Comparison of ENCODE assay signal across 8 mouse cellular contexts in the genomic region with DNA sequence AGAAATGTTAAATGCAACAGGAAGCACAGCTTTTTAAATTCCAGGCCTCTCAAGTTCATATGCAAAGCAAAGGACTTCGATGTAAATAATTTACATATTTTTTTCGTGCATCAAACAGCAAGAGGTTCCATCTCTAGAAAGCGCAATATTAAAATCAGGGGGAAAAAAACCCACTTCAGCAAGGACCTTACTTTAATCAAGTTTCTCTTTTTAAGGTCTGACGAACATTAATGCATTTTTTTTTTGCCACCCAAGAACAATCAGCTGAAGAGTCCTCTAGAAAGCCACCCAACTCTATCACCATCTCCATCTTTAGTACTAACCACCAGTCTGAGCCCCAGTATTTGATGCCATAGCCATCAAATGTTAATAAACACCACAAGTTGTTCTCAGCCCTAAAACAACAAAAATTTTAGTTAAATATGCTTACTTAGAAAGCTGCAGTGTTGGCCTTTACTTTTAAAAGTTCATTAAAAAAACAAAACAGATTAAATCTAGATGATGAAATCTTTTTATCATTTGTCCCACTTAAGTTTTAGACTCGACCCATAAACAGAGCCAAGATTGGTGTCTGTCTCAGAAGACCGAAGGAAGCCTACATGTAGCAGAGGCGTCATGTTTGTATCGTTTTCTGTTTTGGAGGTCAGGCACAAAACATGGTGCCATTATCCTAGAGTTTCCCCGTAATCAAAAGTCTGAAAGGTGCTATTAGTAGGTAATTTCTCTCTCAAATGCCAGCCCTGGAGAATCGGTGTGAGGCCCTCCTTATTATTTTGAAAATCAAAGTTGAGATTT. TPM values are rescaled to one million over a fixed set of nuclear protein-coding genes. Genes with fewer than 3 reads are reported as not detected.
DNase-seq lines count a peak whose midpoint lies in the region; ATAC-seq and TF ChIP-seq lines count a peak whose summit lies in the region.

No protein-coding gene starts in this region.

- H3K79me2 ChIP-seq in macrophage (ENCODE audit: inconsistent target) = peaks cover 57% of the 10 kb centered on the region

- DNase-seq in heart, postnatal 25 days (ENCODE audit: low spot score) = no peak
- no peak for DNase-seq in ovary, adult 18-20 months (ENCODE audit: low spot score)
- no peak for DNase-seq in yolk sac, embryonic 10.5 days (ENCODE audit: low spot score)
- DNase-seq in ovary, postnatal 14 days (ENCODE audit: low spot score) = no peak

- no peak for TF ChIP-seq EP300 in ES-Bruce4 (IDR thresholded peaks at IDR 0.05; ENCODE audit: insufficient read depth, low read depth, low read length)

- H3K9ac ChIP-seq in heart, embryonic 16.5 days (ENCODE audit: low read length) = peak overlapping the region; percentile 100
- H3K9ac ChIP-seq in ES-Bruce4 (ENCODE audit: low read depth, poor library complexity, severe bottlenecking) = peak overlapping the region; percentile 97
- peak overlapping the region; percentile 91 for H3K9ac ChIP-seq in forebrain, embryonic 16.5 days (replicated peaks; ENCODE audit: low read depth, low read length)

- H3K9me3 ChIP-seq in heart, embryonic 16.5 days (replicated peaks; ENCODE audit: control insufficient read depth, low read length) = no peaks in the 10 kb centered on the region
- no peaks in the 10 kb centered on the region for H3K9me3 ChIP-seq in ES-Bruce4 (replicated peaks; ENCODE audit: control insufficient read depth, insufficient read depth, low read length, poor library complexity, severe bottlenecking)
- no peaks in the 10 kb centered on the region for H3K9me3 ChIP-seq in forebrain, embryonic 16.5 days (ENCODE audit: control insufficient read depth, low read length)

- TF ChIP-seq POLR2A in ES-Bruce4 (IDR thresholded peaks at IDR 0.05; ENCODE audit: insufficient read depth, low read length) = no peak

- intact Hi-C loops in heart, postnatal 25 days (cut with DNase I) = loop anchor here (5.0 kb wide), 2 partner anchors 83 to 268 kb away; a partner anchor contains a TSS

- no peaks in the 10 kb centered on the region for H3K27me3 ChIP-seq in heart, embryonic 16.5 days (ENCODE audit: control insufficient read depth, insufficient read depth, low read length)
- no peaks in the 10 kb centered on the region for H3K27me3 ChIP-seq in ES-Bruce4 (ENCODE audit: control insufficient read depth, insufficient read depth, low read length, poor library complexity, severe bottlenecking)
- no peaks in the 10 kb centered on the region for H3K27me3 ChIP-seq in forebrain, embryonic 16.5 days (replicated peaks; ENCODE audit: control insufficient read depth, insufficient read depth, low read length)

- peak overlapping the region; percentile 82 for H3K4me3 ChIP-seq in heart, embryonic 16.5 days (ENCODE audit: low read length)
- H3K4me3 ChIP-seq in ES-Bruce4 (ENCODE audit: low read depth, low read length) (peak overlapping the region; percentile 82), macrophage (ENCODE audit: inconsistent target) (peak overlapping the region; percentile 64)
- H3K4me3 ChIP-seq in forebrain, embryonic 16.5 days (replicated peaks; ENCODE audit: low read length) = peak overlapping the region; percentile 84

- TF ChIP-seq CTCF in ES-Bruce4 (IDR thresholded peaks at IDR 0.05; ENCODE audit: low read depth, low read length) = no peak

- H3K4me2 ChIP-seq in heart, embryonic 16.5 days (ENCODE audit: low read depth, low read length) = peak overlapping the region; percentile 77
- H3K4me2 ChIP-seq in forebrain, embryonic 16.5 days (ENCODE audit: low read length) = peak overlapping the region; percentile 65

- no peak for ATAC-seq in heart, embryonic 16.5 days (replicated peaks; ENCODE audit: extremely low read depth, insufficient read depth, low FRiP score)
- ATAC-seq in forebrain, embryonic 16.5 days = no peak

- 27% methylated on average over 10 of the region's 10 CpGs for whole genome bisulfite sequencing in heart, embryonic 16.5 days
- WGBS in forebrain, embryonic 16.5 days = 45% methylated on average over 10 of the region's 10 CpGs
- 28% methylated on average over 10 of the region's 10 CpGs for WGBS in macrophage (ENCODE audit: missing documents)

- peaks cover 52% of the 10 kb centered on the region for H3K4me1 ChIP-seq in heart, embryonic 16.5 days (ENCODE audit: control insufficient read depth, insufficient read depth, low read length)
- no peaks in the 10 kb centered on the region for H3K4me1 ChIP-seq in ES-Bruce4 (ENCODE audit: control insufficient read depth, insufficient read depth, low read length)
- peaks cover 12% of the 10 kb centered on the region for H3K4me1 ChIP-seq in forebrain, embryonic 16.5 days (replicated peaks; ENCODE audit: control insufficient read depth, insufficient read depth, low read length)

- peak overlapping the region; percentile 95 for H3K27ac ChIP-seq in heart, embryonic 16.5 days (ENCODE audit: low read length)
- H3K27ac ChIP-seq in ES-Bruce4 (ENCODE audit: insufficient read depth, low read length) = no peak overlapping the region
- H3K27ac ChIP-seq in forebrain, embryonic 16.5 days (ENCODE audit: low read length) = no peak overlapping the region
- peak overlapping the region; percentile 52 for H3K27ac ChIP-seq in macrophage

- H3K36me3 ChIP-seq in heart, embryonic 16.5 days (ENCODE audit: control insufficient read depth, insufficient read depth) = no peaks in the 10 kb centered on the region
- H3K36me3 ChIP-seq in ES-Bruce4 (ENCODE audit: control insufficient read depth, insufficient read depth, low read length, poor library complexity, severe bottlenecking) (no peaks in the 10 kb centered on the region), macrophage (ENCODE audit: inconsistent target) (no peaks in the 10 kb centered on the region)
- H3K36me3 ChIP-seq in forebrain, embryonic 16.5 days (ENCODE audit: control insufficient read depth, insufficient read depth) = peaks cover 2% of the 10 kb centered on the region; the same call in 1 of the 2 replicates

RNA-seq across cellular contexts. Expression of a gene that starts 1.4 kb away (rescaled TPM):
- polyA plus RNA-seq in heart, embryonic 16.5 days (2015; fragmentation: Nextera tagmentation; extraction: Ambion mirVana) = 21.7 and 24.0 TPM in 2 replicates
- total RNA-seq in heart, postnatal 25 days (2021) = 10 to 100 TPM; 37.1 to 38.5 TPM
- polyA plus RNA-seq in ES-Bruce4 (2011; ENCODE audit: insufficient read depth, insufficient read length, low read depth, missing spikeins) = 35.3 and 38.3 TPM in 2 replicates
- polyA plus RNA-seq in forebrain, embryonic 16.5 days (2015; fragmentation: Nextera tagmentation; extraction: Ambion mirVana) = 6.6 and 7.1 TPM in 2 replicates
- 1,000 to 10,000 TPM in 9 of 26 experiments, 100 to 1,000 TPM in 17; 210 to 2,594 (median 315) TPM for total RNA-seq in macrophage (2018; cell fraction: chromatin; rRNA removed)
- total RNA-seq in macrophage (2018; cell fraction: cytosol; rRNA removed) = 100 to 1,000 TPM in 7 of 26 experiments, 10 to 100 TPM in 19; 65.3 to 373 (median 86.8) TPM
- 1,000 to 10,000 TPM in 4 of 26 experiments, 100 to 1,000 TPM in 22; 141 to 1,348 (median 289) TPM for total RNA-seq in macrophage (2018; cell fraction: nucleus; rRNA removed)
- polyA plus RNA-seq in macrophage (2018) = 53.4 to 75.8 TPM (median 67.8 TPM) in 3 replicates

Comparison
In these comparisons a context has a peak if more than half of its experiments do, and no peak if none do; other contexts are left out.
1. H3K27ac ChIP-seq: peak in heart, embryonic 16.5 days (single experiment) and macrophage (single experiment); none in ES-Bruce4 (single experiment) and forebrain, embryonic 16.5 days (single experiment).
2. Peak in every context shown above with its lines, with median percentiles within 50 percentile points of each other: H3K4me3 ChIP-seq and H3K9ac ChIP-seq.